Mouse (Mus musculus): Measurements from ENCODE around the gene Gsta4. TPM values are rescaled to one million over a fixed set of nuclear protein-coding genes. Genes with fewer than 3 reads are reported as not detected.
"Not testable (repeated sequence)": the region's sequence is repeated elsewhere in the genome, so short reads cannot be mapped to it uniquely, and the experiment has no call there.

Gsta4 gene
- polyA plus RNA-seq, 1 experiment, result 28.1 TPM

GRCm38 (mm10) chr9:78174016-78174415, 8.6 kb upstream of the Gsta4 start:
- TF ChIP-seq USF1 (IDR thresholded peaks at IDR 0.05; ENCODE audit: low read depth) (no peak), REST (IDR thresholded peaks at IDR 0.05; ENCODE audit: insufficient read depth, insufficient read length) (no peak)
- no peaks in the 10 kb centered on the region for H3K79me2 ChIP-seq (ENCODE audit: control insufficient read depth, insufficient read depth)

GRCm38 (mm10) chr9:78174925-78175276, 7.7 kb upstream of the Gsta4 start:
- H3K4me2 ChIP-seq (ENCODE audit: low read depth); H3K27me3 ChIP-seq (ENCODE audit: control insufficient read depth, insufficient read depth, insufficient read length): not testable (repeated sequence)

More at GRCm38 (mm10) chr9:78174016-78174415, 8.6 kb upstream of the Gsta4 start:
- Histone ChIP-seq H3K27me3 (ENCODE audit: control insufficient read depth, insufficient read depth, insufficient read length) (no peaks in the 10 kb centered on the region), H3K4me3 (no peak overlapping the region), H3K4me2 (ENCODE audit: low read depth) (no peak overlapping the region), H3K36me3 (ENCODE audit: control insufficient read depth, insufficient read depth) (no peaks in the 10 kb centered on the region), H3ac (ENCODE audit: control insufficient read depth, insufficient read length) (no peak overlapping the region)

GRCm38 (mm10) chr9:78175277-78176200, 7.0 kb upstream of the Gsta4 start:
- Histone ChIP-seq H3K4me3 (peak overlapping the region; percentile 56), H3K27me3 (ENCODE audit: control insufficient read depth, insufficient read depth, insufficient read length) (no peaks in the 10 kb centered on the region), H3K79me2 (ENCODE audit: control insufficient read depth, insufficient read depth) (no peaks in the 10 kb centered on the region), H3ac (ENCODE audit: control insufficient read depth, insufficient read length) (peak overlapping the region; percentile 56), H3K4me2 (ENCODE audit: low read depth) (peak overlapping the region; percentile 87), H3K36me3 (ENCODE audit: control insufficient read depth, insufficient read depth) (no peaks in the 10 kb centered on the region)
- no peak for TF ChIP-seq CEBPB (IDR thresholded peaks at IDR 0.05; ENCODE audit: insufficient read depth, poor library complexity, severe bottlenecking)
- no peak for TF ChIP-seq USF1 (IDR thresholded peaks at IDR 0.05; ENCODE audit: low read depth)
- no peak for TF ChIP-seq MYOD1 (IDR thresholded peaks at IDR 0.05; ENCODE audit: control insufficient read depth in 1 of 3, insufficient read length in 2 of 3, low read depth in 2 of 3)
- no peak for TF ChIP-seq TCF12 (IDR thresholded peaks at IDR 0.05; ENCODE audit: insufficient read depth, poor library complexity, severe bottlenecking)
- TF ChIP-seq MAX (IDR thresholded peaks at IDR 0.05; ENCODE audit: low read depth), result no peak
- peak; percentile 15 for TF ChIP-seq E2F4 (IDR thresholded peaks at IDR 0.05; ENCODE audit: insufficient read depth)
- peak; percentile 99 for TF ChIP-seq POLR2AphosphoS2 (IDR thresholded peaks at IDR 0.05; ENCODE audit: insufficient read length, low read depth)
- TF ChIP-seq REST (IDR thresholded peaks at IDR 0.05; ENCODE audit: insufficient read depth, insufficient read length), result no peak
- TF ChIP-seq MYOG (IDR thresholded peaks at IDR 0.05; ENCODE audit: control insufficient read depth in 1 of 3, insufficient read depth in 1 of 3, insufficient read length in 2 of 3, low read depth in 2 of 3), result no peak
- TF ChIP-seq TCF3 (IDR thresholded peaks at IDR 0.05; ENCODE audit: insufficient read length, low read depth), result no peak
- no peak for TF ChIP-seq SRF (IDR thresholded peaks at IDR 0.05; ENCODE audit: control insufficient read depth, insufficient read length, low read depth)
- peak; percentile 99 for TF ChIP-seq POLR2A (IDR thresholded peaks at IDR 0.05; ENCODE audit: insufficient read length, low read depth)

More at GRCm38 (mm10) chr9:78174925-78175276, 7.7 kb upstream of the Gsta4 start:
- H3K4me3 ChIP-seq; H3ac ChIP-seq (ENCODE audit: control insufficient read depth, insufficient read length); H3K36me3 ChIP-seq (ENCODE audit: control insufficient read depth, insufficient read depth); H3K79me2 ChIP-seq (ENCODE audit: control insufficient read depth, insufficient read depth): not testable (repeated sequence)

GRCm38 (mm10) chr9:78176201-78176727, 6.3 kb upstream of the Gsta4 start:
- no peaks in the 10 kb centered on the region for H3K36me3 ChIP-seq (ENCODE audit: control insufficient read depth, insufficient read depth)
- TF ChIP-seq POLR2A (IDR thresholded peaks at IDR 0.05; ENCODE audit: insufficient read length, low read depth) (peak; percentile 19), E2F4 (IDR thresholded peaks at IDR 0.05; ENCODE audit: insufficient read depth) (no peak)
- H3K79me2 ChIP-seq (ENCODE audit: control insufficient read depth, insufficient read depth), result no peaks in the 10 kb centered on the region
- peak overlapping the region; percentile 56 for H3K4me3 ChIP-seq
- peak overlapping the region; percentile 56 for H3ac ChIP-seq (ENCODE audit: control insufficient read depth, insufficient read length)
- no peaks in the 10 kb centered on the region for H3K27me3 ChIP-seq (ENCODE audit: control insufficient read depth, insufficient read depth, insufficient read length)
- peak overlapping the region; percentile 87 for H3K4me2 ChIP-seq (ENCODE audit: low read depth)

- no peaks in the 10 kb centered on the region for H3K27me3 ChIP-seq (ENCODE audit: control insufficient read depth, insufficient read depth, insufficient read length)
- H3K4me2 ChIP-seq (ENCODE audit: low read depth), result peak overlapping the region; percentile 87
- no peak for TF ChIP-seq SRF (IDR thresholded peaks at IDR 0.05; ENCODE audit: control insufficient read depth, insufficient read length, low read depth)
- TF ChIP-seq POLR2A (IDR thresholded peaks at IDR 0.05; ENCODE audit: insufficient read length, low read depth), result no peak
- TF ChIP-seq POLR2AphosphoS2 (IDR thresholded peaks at IDR 0.05; ENCODE audit: insufficient read length, low read depth), result no peak
- TF ChIP-seq TCF3 (IDR thresholded peaks at IDR 0.05; ENCODE audit: insufficient read length, low read depth), result no peak
- TF ChIP-seq MYOD1 (IDR thresholded peaks at IDR 0.05; ENCODE audit: control insufficient read depth in 1 of 3, insufficient read length in 2 of 3, low read depth in 2 of 3), result no peak
- TF ChIP-seq USF1 (IDR thresholded peaks at IDR 0.05; ENCODE audit: low read depth), result no peak
- TF ChIP-seq CEBPB (IDR thresholded peaks at IDR 0.05; ENCODE audit: insufficient read depth, poor library complexity, severe bottlenecking), result no peak
- no peak for TF ChIP-seq MAX (IDR thresholded peaks at IDR 0.05; ENCODE audit: low read depth)
- no peak for TF ChIP-seq E2F4 (IDR thresholded peaks at IDR 0.05; ENCODE audit: insufficient read depth)
- no peak for TF ChIP-seq MYOG (IDR thresholded peaks at IDR 0.05; ENCODE audit: control insufficient read depth in 1 of 3, insufficient read depth in 1 of 3, insufficient read length in 2 of 3, low read depth in 2 of 3)
- no peak for TF ChIP-seq TCF12 (IDR thresholded peaks at IDR 0.05; ENCODE audit: insufficient read depth, poor library complexity, severe bottlenecking)
- H3ac ChIP-seq (ENCODE audit: control insufficient read depth, insufficient read length), result no peak overlapping the region
- no peaks in the 10 kb centered on the region for H3K79me2 ChIP-seq (ENCODE audit: control insufficient read depth, insufficient read depth)
- H3K4me3 ChIP-seq, result peak overlapping the region; percentile 56
- H3K36me3 ChIP-seq (ENCODE audit: control insufficient read depth, insufficient read depth), result no peaks in the 10 kb centered on the region
Observed at GRCm38 (mm10) chr9:78176831-78177230, 5.7 kb upstream of the Gsta4 start.
